Mouse (Mus musculus) liver, embryonic 14.5 days (tissue): ENCODE results near the gene AC134908.4. TPM values are rescaled to one million over a fixed set of nuclear protein-coding genes. Genes with fewer than 3 reads are reported as not detected.
"Not testable (repeated sequence)": the region's sequence is repeated elsewhere in the genome, so short reads cannot be mapped to it uniquely, and the experiment has no call there.

Source experiments
- ATAC-seq: fragments of 200-750 bp; cut with Nextera tagmentation; 2 replicates; pipeline ENCODE4 v1.8.0; 2017; ENCODE audit warnings: moderate number of reproducible peaks, mild to moderate bottlenecking, moderate library complexity; ENCODE audit not compliant: insufficient read depth
- DNase-seq, 3 experiments: peaks; one replicate each; pipeline ENCODE4 v3.0.0-alpha.2; 2012 to 2013; ENCODE audit warnings: low read depth in 3 of 3, low spot score in 3 of 3
- H3K27ac ChIP-seq: fragments of 300-500 bp; sonication (generic); 2 replicates; pipeline ENCODE4 v1.5.1; 2014; ENCODE audit warnings: moderate library complexity, mild to moderate bottlenecking, control low read depth, inconsistent platforms
- H3K27me3 ChIP-seq: fragments of 300-500 bp; sonication (generic); 2 replicates; pipeline ENCODE4 v1.6.1; 2014; ENCODE audit warnings: mild to moderate bottlenecking, low read length, moderate library complexity; ENCODE audit not compliant: control insufficient read depth, insufficient read depth
- H3K36me3 ChIP-seq: fragments of 300-500 bp; sonication (generic); replicated peaks from 2 replicates; pipeline ENCODE4 v1.6.1; 2014; ENCODE audit warnings: low read depth; ENCODE audit not compliant: control insufficient read depth, insufficient read depth
- H3K4me1 ChIP-seq, 2 experiments: fragments of 200-500 bp in 1 of 2; fragments of 300-500 bp in 1 of 2; sonication (generic) in 1 of 2; replicated peaks; 2 replicates each; pipeline ENCODE4 v1.6.1; 2012 to 2014; ENCODE audit warnings: antibody characterized with exemption in 1 of 2, inconsistent platforms in 1 of 2, low read length in 1 of 2; ENCODE audit not compliant: control insufficient read depth in 2 of 2, insufficient read depth in 2 of 2
- H3K4me2 ChIP-seq: fragments of 300-500 bp; sonication (generic); 2 replicates; pipeline ENCODE4 v1.6.1; 2014; ENCODE audit warnings: low read depth, mild to moderate bottlenecking, control low read depth, moderate library complexity
- H3K4me3 ChIP-seq, 2 experiments: fragments of 200-500 bp in 1 of 2; fragments of 300-500 bp in 1 of 2; sonication (generic) in 1 of 2; 2 replicates each; pipeline ENCODE4 v1.5.1; 2012 to 2014; ENCODE audit warnings: low read depth in 2 of 2, low read length in 2 of 2, mild to moderate bottlenecking in 2 of 2, control low read depth in 1 of 2, inconsistent platforms in 1 of 2, moderate library complexity in 1 of 2; ENCODE audit not compliant: insufficient read depth in 1 of 2
- H3K9ac ChIP-seq: fragments of 300-500 bp; sonication (generic); replicated peaks from 2 replicates; pipeline ENCODE4 v1.6.1; 2014; ENCODE audit warnings: mild to moderate bottlenecking, control low read depth, moderate library complexity
- H3K9me3 ChIP-seq: fragments of 300-500 bp; sonication (generic); 2 replicates; pipeline ENCODE4 v1.6.1; 2016; ENCODE audit warnings: low read length, mixed read lengths; ENCODE audit not compliant: control insufficient read depth
- CTCF ChIP-seq: IDR thresholded peaks from 2 replicates; pipeline ENCODE4 v1.5.1; 2016; ENCODE audit warnings: antibody characterized with exemption, low read depth, control low read depth
- EP300 ChIP-seq: IDR thresholded peaks from 2 replicates; pipeline ENCODE4 v1.6.1; 2016; ENCODE audit warnings: antibody characterized with exemption, low read depth
- WGBS: fragments of 180-500 bp; shearing (Covaris S2); extraction: QIAGEN DNeasy Blood & Tissue Kit; methylation state at CpG from one replicate; pipeline ENCODE4 v1.1.7; 2014; ENCODE audit not compliant: insufficient replicate concordance; 5-methylcytosine and 5-hydroxymethylcytosine counted together
- microRNA-seq: library from miRNA; unstranded; fragments of <30 nt; microRNA quantifications from one replicate; pipeline ENCODE4, GENCODE M21; 2016
- polyA plus RNA-seq, 2 experiments: library from polyadenylated mRNA; depleted of rRNA in 1 of 2; stranded (reverse) in 1 of 2; unstranded in 1 of 2; fragments of >200 nt; fragmentation: Nextera tagmentation in 1 of 2; extraction: Ambion mirVana in 1 of 2; gene quantifications; 2 replicates each; pipeline versions ENCODE4 v1.2.1 to v1.2.3; 2012 to 2014

AC134908.4 gene
- polyA plus RNA-seq, 2 experiments: not detected

DNA sequence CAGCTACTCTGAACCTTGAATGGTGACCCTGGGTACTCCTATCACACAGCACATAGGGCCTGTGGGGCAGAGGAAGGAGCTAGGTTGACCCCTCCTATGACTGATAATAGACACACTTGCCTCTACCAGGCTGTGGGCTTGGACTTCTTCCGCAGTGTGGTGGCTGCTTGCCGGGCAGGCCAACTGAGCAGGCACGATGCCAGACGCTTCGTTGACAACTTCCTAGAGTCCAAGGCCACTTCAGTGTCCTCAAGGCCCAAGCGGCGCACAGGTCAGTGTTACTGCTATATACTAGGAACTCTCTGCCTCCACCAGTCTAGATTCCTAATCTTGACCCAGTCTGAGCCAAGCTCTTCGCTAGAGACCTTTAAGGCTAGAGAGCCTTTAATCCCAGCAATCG, 51.6 kb downstream of the AC134908.4 start:
- Histone ChIP-seq H3K27me3 (no peaks in the 10 kb centered on the region), H3K4me1 (no peaks in the 10 kb centered on the region), H3K4me3 (no peak overlapping the region), H3K9me3 (no peaks in the 10 kb centered on the region), H3K9ac (no peak overlapping the region), H3K36me3 (no peaks in the 10 kb centered on the region), H3K4me2 (no peak overlapping the region), H3K27ac (no peak overlapping the region)
- no peak for DNase-seq
- TF ChIP-seq CTCF (no peak), EP300 (no peak)
- no peak for ATAC-seq
- 80% methylated on average over 9 of the region's 9 CpGs for WGBS

DNA sequence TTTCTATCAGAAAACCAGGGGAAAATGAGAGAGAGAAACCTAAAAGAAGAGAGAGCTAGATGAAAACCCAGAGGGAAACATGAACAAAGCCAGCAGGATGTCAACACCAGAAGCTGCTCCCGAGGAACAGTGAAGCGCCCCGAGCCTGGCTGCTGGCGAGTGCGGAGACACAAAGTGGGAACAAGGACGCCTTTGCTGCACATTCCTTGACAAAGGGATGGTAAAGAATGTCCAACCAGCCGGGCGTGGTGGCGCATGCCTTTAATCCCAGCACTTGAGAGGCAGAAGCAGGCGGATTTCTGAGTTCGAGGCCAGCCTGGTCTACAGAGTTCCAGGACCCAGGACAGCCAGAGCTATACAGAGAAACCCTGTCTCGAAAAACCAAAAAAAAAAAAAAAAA, 54.0 kb downstream of the AC134908.4 start:
- not testable (repeated sequence) for DNase-seq, ATAC-seq
- 57% methylated on average over 12 of the region's 12 CpGs for WGBS

More for the DNA sequence above, 54.0 kb downstream of the AC134908.4 start:
- H3K9me3 ChIP-seq, H3K27ac ChIP-seq, H3K9ac ChIP-seq, H3K4me1 ChIP-seq, H3K4me2 ChIP-seq, H3K4me3 ChIP-seq, H3K27me3 ChIP-seq, H3K36me3 ChIP-seq: not testable (repeated sequence)

Small RNAs within 50 kb of the gene (microRNA-seq; reads per million reads assigned to microRNA genes)
- gene Gm25083 (not detected), gene Mir3082 (not detected), gene Mir6966 (not detected)

Other genes with a start within 250 kb of the AC134908.4 start
- gene Sox8, start 225.0 kb downstream of the AC134908.4 start, polyA plus RNA-seq (2012; rRNA removed): 0.04 and 0.11 TPM in 2 replicates
- 0.15 TPM in 1 of 2 replicates, not detected in the other for gene Sox8, start 225.0 kb downstream of the AC134908.4 start, polyA plus RNA-seq (2014; fragmentation: Nextera tagmentation; extraction: Ambion mirVana)
- gene Lmf1, start 216.6 kb downstream of the AC134908.4 start, polyA plus RNA-seq (2012; rRNA removed): 3.4 and 4.0 TPM in 2 replicates
- 7.9 and 9.3 TPM in 2 replicates for gene Lmf1, start 216.6 kb downstream of the AC134908.4 start, polyA plus RNA-seq (2014; fragmentation: Nextera tagmentation; extraction: Ambion mirVana)
- 0.60 TPM in 1 of 2 replicates, not detected in the other for gene Gng13, start 78.5 kb downstream of the AC134908.4 start, polyA plus RNA-seq (2012; rRNA removed)
- not detected in 2 replicates for gene Gng13, start 78.5 kb downstream of the AC134908.4 start, polyA plus RNA-seq (2014; fragmentation: Nextera tagmentation; extraction: Ambion mirVana)
- 14.4 and 19.6 TPM in 2 replicates for gene Chtf18, start 68.2 kb downstream of the AC134908.4 start, polyA plus RNA-seq (2012; rRNA removed)
- 12.4 and 15.5 TPM in 2 replicates for gene Chtf18, start 68.2 kb downstream of the AC134908.4 start, polyA plus RNA-seq (2014; fragmentation: Nextera tagmentation; extraction: Ambion mirVana)
- gene Rpusd1, start 68.0 kb downstream of the AC134908.4 start, polyA plus RNA-seq (2012; rRNA removed): 9.5 and 11.1 TPM in 2 replicates
- 5.9 and 6.1 TPM in 2 replicates for gene Rpusd1, start 68.0 kb downstream of the AC134908.4 start, polyA plus RNA-seq (2014; fragmentation: Nextera tagmentation; extraction: Ambion mirVana)
- not detected in 2 replicates for gene Mslnl, start 59.6 kb downstream of the AC134908.4 start, polyA plus RNA-seq (2012; rRNA removed)
- not detected in 2 replicates for gene Mslnl, start 59.6 kb downstream of the AC134908.4 start, polyA plus RNA-seq (2014; fragmentation: Nextera tagmentation; extraction: Ambion mirVana)
- 0.66 and 0.69 TPM in 2 replicates for gene Msln, start 41.3 kb downstream of the AC134908.4 start, polyA plus RNA-seq (2012; rRNA removed)
- 0.91 and 1.0 TPM in 2 replicates for gene Msln, start 41.3 kb downstream of the AC134908.4 start, polyA plus RNA-seq (2014; fragmentation: Nextera tagmentation; extraction: Ambion mirVana)
- gene Narfl, start 21.9 kb downstream of the AC134908.4 start, polyA plus RNA-seq (2012; rRNA removed): 7.5 and 10.2 TPM in 2 replicates
- 12.9 and 14.0 TPM in 2 replicates for gene Narfl, start 21.9 kb downstream of the AC134908.4 start, polyA plus RNA-seq (2014; fragmentation: Nextera tagmentation; extraction: Ambion mirVana)
- gene Haghl, start 10.0 kb downstream of the AC134908.4 start, polyA plus RNA-seq (2012; rRNA removed): 6.1 and 7.6 TPM in 2 replicates
- gene Haghl, start 10.0 kb downstream of the AC134908.4 start, polyA plus RNA-seq (2014; fragmentation: Nextera tagmentation; extraction: Ambion mirVana): 5.8 and 6.1 TPM in 2 replicates
- gene Ccdc78, start 9.1 kb downstream of the AC134908.4 start, polyA plus RNA-seq (2012; rRNA removed): 0.02 and 0.03 TPM in 2 replicates
- not detected in 2 replicates for gene Ccdc78, start 9.1 kb downstream of the AC134908.4 start, polyA plus RNA-seq (2014; fragmentation: Nextera tagmentation; extraction: Ambion mirVana)
- gene Fam173a, start 2.8 kb downstream of the AC134908.4 start, polyA plus RNA-seq (2012; rRNA removed): 37.7 and 46.6 TPM in 2 replicates
- gene Fam173a, start 2.8 kb downstream of the AC134908.4 start, polyA plus RNA-seq (2014; fragmentation: Nextera tagmentation; extraction: Ambion mirVana): 57.2 and 57.7 TPM in 2 replicates
- gene Metrn, start 1.5 kb upstream of the AC134908.4 start, polyA plus RNA-seq (2012; rRNA removed): 20.3 and 27.3 TPM in 2 replicates
- 4.1 TPM in 2 replicates for gene Metrn, start 1.5 kb upstream of the AC134908.4 start, polyA plus RNA-seq (2014; fragmentation: Nextera tagmentation; extraction: Ambion mirVana)
- gene Fbxl16, start 13.4 kb upstream of the AC134908.4 start, polyA plus RNA-seq (2012; rRNA removed): 0.04 and 0.22 TPM in 2 replicates
- not detected in 2 replicates for gene Fbxl16, start 13.4 kb upstream of the AC134908.4 start, polyA plus RNA-seq (2014; fragmentation: Nextera tagmentation; extraction: Ambion mirVana)
- gene Wdr24, start 28.0 kb upstream of the AC134908.4 start, polyA plus RNA-seq (2012; rRNA removed): 14.1 and 14.3 TPM in 2 replicates
- gene Wdr24, start 28.0 kb upstream of the AC134908.4 start, polyA plus RNA-seq (2014; fragmentation: Nextera tagmentation; extraction: Ambion mirVana): 9.2 and 11.4 TPM in 2 replicates
- gene Jmjd8, start 33.2 kb upstream of the AC134908.4 start, polyA plus RNA-seq (2012; rRNA removed): 17.3 and 17.9 TPM in 2 replicates
- 13.7 and 16.2 TPM in 2 replicates for gene Jmjd8, start 33.2 kb upstream of the AC134908.4 start, polyA plus RNA-seq (2014; fragmentation: Nextera tagmentation; extraction: Ambion mirVana)
- gene Stub1, start 37.7 kb upstream of the AC134908.4 start, polyA plus RNA-seq (2012; rRNA removed): 70.2 and 85.1 TPM in 2 replicates
- gene Stub1, start 37.7 kb upstream of the AC134908.4 start, polyA plus RNA-seq (2014; fragmentation: Nextera tagmentation; extraction: Ambion mirVana): 96.7 and 100 TPM in 2 replicates
- 1.5 and 2.0 TPM in 2 replicates for gene Rhbdl1, start 41.6 kb upstream of the AC134908.4 start, polyA plus RNA-seq (2012; rRNA removed)
- 0.35 and 0.58 TPM in 2 replicates for gene Rhbdl1, start 41.6 kb upstream of the AC134908.4 start, polyA plus RNA-seq (2014; fragmentation: Nextera tagmentation; extraction: Ambion mirVana)
- gene Gm20683, start 46.1 kb upstream of the AC134908.4 start, polyA plus RNA-seq (2012; rRNA removed): 3.3 and 6.9 TPM in 2 replicates
- gene Gm20683, start 46.1 kb upstream of the AC134908.4 start, polyA plus RNA-seq (2014; fragmentation: Nextera tagmentation; extraction: Ambion mirVana): 0.43 TPM in 1 of 2 replicates, not detected in the other
- gene Rhot2, start 49.2 kb upstream of the AC134908.4 start, polyA plus RNA-seq (2012; rRNA removed): 33.3 and 34.7 TPM in 2 replicates
- 4.2 and 5.3 TPM in 2 replicates for gene Rhot2, start 49.2 kb upstream of the AC134908.4 start, polyA plus RNA-seq (2014; fragmentation: Nextera tagmentation; extraction: Ambion mirVana)
- 18.1 and 19.6 TPM in 2 replicates for gene Wdr90, start 65.8 kb upstream of the AC134908.4 start, polyA plus RNA-seq (2012; rRNA removed)
- 7.5 and 11.1 TPM in 2 replicates for gene Wdr90, start 65.8 kb upstream of the AC134908.4 start, polyA plus RNA-seq (2014; fragmentation: Nextera tagmentation; extraction: Ambion mirVana)
- 22.1 and 23.1 TPM in 2 replicates for gene Mcrip2, start 73.1 kb upstream of the AC134908.4 start, polyA plus RNA-seq (2012; rRNA removed)
- 44.0 and 44.9 TPM in 2 replicates for gene Mcrip2, start 73.1 kb upstream of the AC134908.4 start, polyA plus RNA-seq (2014; fragmentation: Nextera tagmentation; extraction: Ambion mirVana)
- gene Mettl26, start 79.4 kb upstream of the AC134908.4 start, polyA plus RNA-seq (2012; rRNA removed): 45.3 and 47.6 TPM in 2 replicates
- gene Mettl26, start 79.4 kb upstream of the AC134908.4 start, polyA plus RNA-seq (2014; fragmentation: Nextera tagmentation; extraction: Ambion mirVana): 46.5 and 50.3 TPM in 2 replicates
- 0.54 and 0.71 TPM in 2 replicates for gene Wfikkn1, start 85.2 kb upstream of the AC134908.4 start, polyA plus RNA-seq (2012; rRNA removed)
- gene Wfikkn1, start 85.2 kb upstream of the AC134908.4 start, polyA plus RNA-seq (2014; fragmentation: Nextera tagmentation; extraction: Ambion mirVana): 0.52 and 0.67 TPM in 2 replicates
- gene Rab40c, start 124.1 kb upstream of the AC134908.4 start, polyA plus RNA-seq (2012; rRNA removed): 6.4 and 7.8 TPM in 2 replicates
- gene Rab40c, start 124.1 kb upstream of the AC134908.4 start, polyA plus RNA-seq (2014; fragmentation: Nextera tagmentation; extraction: Ambion mirVana): 3.4 and 3.8 TPM in 2 replicates
- 270 and 414 TPM in 2 replicates for gene Pigq, start 149.3 kb upstream of the AC134908.4 start, polyA plus RNA-seq (2012; rRNA removed)
- gene Pigq, start 149.3 kb upstream of the AC134908.4 start, polyA plus RNA-seq (2014; fragmentation: Nextera tagmentation; extraction: Ambion mirVana): 170 and 186 TPM in 2 replicates
- gene Nhlrc4, start 149.3 kb upstream of the AC134908.4 start, polyA plus RNA-seq (2012; rRNA removed): 4.3 and 8.9 TPM in 2 replicates
- 1.9 and 4.6 TPM in 2 replicates for gene Nhlrc4, start 149.3 kb upstream of the AC134908.4 start, polyA plus RNA-seq (2014; fragmentation: Nextera tagmentation; extraction: Ambion mirVana)
- gene A930017K11Rik, start 156.9 kb upstream of the AC134908.4 start, polyA plus RNA-seq (2012; rRNA removed): 0.16 and 0.24 TPM in 2 replicates
- 0.13 and 0.37 TPM in 2 replicates for gene A930017K11Rik, start 156.9 kb upstream of the AC134908.4 start, polyA plus RNA-seq (2014; fragmentation: Nextera tagmentation; extraction: Ambion mirVana)
- gene Capn15, start 190.1 kb upstream of the AC134908.4 start, polyA plus RNA-seq (2012; rRNA removed): 7.7 and 9.0 TPM in 2 replicates
- 8.3 and 11.8 TPM in 2 replicates for gene Capn15, start 190.1 kb upstream of the AC134908.4 start, polyA plus RNA-seq (2014; fragmentation: Nextera tagmentation; extraction: Ambion mirVana)